Mouse (Mus musculus) spleen, postnatal 10 days (tissue): ENCODE data around the gene Hacd1.
A peak's percentile ranks its signal among the peaks of the same experiment; 100 is the strongest.

Experiments
- DNase-seq, 2 experiments: peaks; one replicate each; pipeline ENCODE4 v3.0.0; 2021 to 2022; ENCODE audit warnings: low spot score in 2 of 2

Gene Hacd1

GRCm38 (mm10) chr2:14055566-14056331 lies at the start of gene Hacd1:
Hacd1 (minus strand) TSS chr2:14056135.
- DNase-seq: peak; percentile 52 to 67

DNA sequence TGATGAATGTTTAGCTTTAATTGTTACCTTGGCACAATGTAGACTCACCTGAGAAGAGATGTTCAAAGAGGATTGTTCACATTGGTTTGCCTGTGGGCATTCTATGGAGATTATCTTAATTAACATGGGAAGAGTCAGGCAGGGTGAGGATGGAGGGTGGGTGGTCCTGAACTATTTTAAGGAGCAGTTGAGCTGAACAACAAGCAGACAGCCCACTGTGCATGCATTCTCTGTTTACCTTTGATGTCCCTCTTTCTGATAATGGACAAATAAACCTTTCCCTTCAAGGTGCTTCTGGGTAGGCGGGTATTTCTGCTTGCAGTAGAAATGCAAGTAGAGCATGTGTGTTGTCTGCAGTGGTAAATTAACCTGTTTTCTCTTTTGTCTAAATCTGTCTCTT lies 48.0 kb upstream of the Hacd1 start:
- no peak for DNase-seq

GRCm38 (mm10) chr2:14102603-14103002 lies 46.7 kb upstream of the Hacd1 start:
- no peak for DNase-seq

DNA sequence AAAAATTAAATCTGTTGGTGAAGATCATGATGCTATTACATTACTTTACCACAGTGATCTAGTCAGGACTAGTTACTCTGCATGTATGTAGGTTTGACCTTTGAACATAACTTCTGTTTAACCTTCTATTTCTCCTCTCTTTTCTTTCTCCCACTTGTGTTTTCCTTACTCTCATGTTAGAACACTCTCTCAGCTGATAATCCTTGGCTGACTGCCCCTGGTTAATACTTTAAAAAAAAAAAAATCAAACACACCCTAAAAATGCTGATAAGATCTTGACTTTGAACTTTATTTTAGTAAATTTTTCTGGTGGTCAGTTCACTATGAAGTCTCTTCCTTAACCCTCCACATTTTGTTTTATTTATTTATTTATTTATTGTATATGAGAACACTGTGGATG lies 44.6 kb upstream of the Hacd1 start:
- no peak for DNase-seq

- peak in 1 of 2 experiments; percentile 46 for DNase-seq
Observed at GRCm38 (mm10) chr2:14078527-14078926, 22.6 kb upstream of the Hacd1 start.

DNA sequence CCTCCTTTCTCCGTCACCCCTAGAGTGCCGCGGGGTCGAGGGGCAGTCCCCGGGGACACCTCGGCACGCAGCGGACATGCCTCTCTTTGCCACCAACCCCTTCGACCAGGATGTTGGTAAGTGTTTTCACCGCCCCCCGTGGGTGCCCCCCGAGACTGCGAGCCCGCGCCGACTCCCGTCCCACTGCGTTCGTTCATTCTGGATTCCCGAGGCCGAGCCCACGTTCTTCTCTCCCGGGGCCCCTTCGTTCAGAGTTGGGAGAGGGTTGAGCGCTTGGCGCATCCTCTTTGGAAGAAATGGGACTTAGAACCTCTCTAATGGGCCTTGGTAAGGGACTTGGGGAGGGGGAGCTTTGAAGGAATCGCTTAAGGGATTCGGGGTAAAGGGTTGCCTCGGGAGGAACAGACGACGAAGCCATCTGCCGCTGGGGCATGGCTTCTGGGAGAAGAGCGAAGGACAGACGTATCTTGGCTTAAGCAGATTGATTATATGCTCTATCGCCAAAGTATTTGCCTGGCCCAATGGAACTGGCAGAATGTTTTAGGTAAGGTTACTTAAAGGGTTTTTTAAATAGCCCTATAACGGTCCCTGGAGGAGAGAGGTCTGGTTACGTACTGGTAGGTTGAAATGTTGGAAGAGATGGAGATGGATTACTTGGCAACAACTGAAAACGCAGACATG lies 18.4 kb upstream of the Hacd1 start:
- DNase-seq: no peak

GRCm38 (mm10) chr2:14073362-14074220 lies 17.7 kb upstream of the Hacd1 start, which contains the start of gene Stam:
Stam (plus strand) TSS chr2:14074098.
- peak; percentile 91 to 93 for DNase-seq

GRCm38 (mm10) chr2:14073008-14073361 lies 17.1 kb upstream of the Hacd1 start:
- peak in 1 of 2 experiments; percentile 20 for DNase-seq

- no peak for DNase-seq
Observed at GRCm38 (mm10) chr2:14070466-14070865, 14.5 kb upstream of the Hacd1 start.

DNA sequence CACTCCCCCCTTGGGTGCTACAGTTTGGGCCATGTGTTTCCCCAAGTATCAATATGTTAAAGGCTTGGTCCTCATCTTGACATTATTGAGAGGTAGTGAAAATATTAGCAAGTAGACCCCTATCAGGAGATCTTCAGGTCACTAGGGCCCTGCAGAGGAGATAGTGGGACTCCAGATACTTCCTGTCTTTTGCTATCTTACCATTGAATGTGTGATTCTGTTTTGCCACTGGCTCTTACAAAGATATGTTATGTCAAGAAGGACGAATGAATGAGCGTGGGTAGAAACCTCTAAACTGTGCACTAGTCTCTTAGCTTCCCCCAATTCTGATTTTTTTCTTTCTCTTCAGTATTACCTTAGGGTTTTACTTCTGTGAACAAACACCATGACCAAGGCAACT lies 13.1 kb upstream of the Hacd1 start:
- no peak for DNase-seq

DNA sequence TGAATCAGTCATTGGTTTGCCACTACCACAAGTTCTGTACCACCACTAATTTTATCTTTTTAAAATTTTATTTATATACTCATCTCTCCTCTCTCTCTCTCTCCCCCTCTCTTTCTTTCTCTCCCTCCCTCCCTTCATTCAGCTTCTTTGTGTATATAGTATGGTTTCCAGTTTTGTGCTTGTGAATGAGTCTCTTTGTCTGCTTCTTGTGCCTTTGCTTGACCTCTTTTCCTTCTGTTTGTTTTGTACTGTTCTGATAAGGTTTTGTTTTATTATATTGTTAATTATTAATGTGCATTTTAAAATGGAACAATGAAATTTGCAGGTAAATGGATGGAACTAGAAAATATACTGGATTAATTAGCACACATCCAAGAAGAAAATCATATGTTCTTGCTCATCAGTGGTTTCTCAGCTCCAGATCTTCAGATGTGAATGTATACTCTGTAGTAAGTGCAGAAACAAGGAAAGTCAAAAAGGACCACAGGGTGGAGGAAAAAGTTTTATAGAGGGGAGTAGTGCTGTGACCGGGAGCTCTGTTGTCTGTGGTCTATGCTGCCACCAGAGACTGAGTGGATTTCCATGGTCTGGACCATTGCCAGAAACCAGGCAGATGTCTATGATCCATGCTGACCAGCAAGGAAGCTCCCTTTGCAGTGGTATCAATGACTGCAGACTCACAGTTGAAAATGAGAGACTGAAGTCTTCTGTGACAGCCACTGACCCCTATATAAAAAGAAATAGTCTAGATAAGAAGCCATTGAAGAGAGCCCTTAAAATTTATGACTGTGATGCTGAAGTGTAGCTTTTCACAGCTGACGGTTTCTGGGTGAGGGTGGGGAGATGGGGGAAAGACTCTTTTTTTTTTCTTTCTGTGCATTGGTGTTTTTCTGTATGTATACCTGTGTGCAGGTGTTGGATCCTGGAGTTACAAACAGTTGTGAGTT lies 10.0 kb upstream of the Hacd1 start:
- no peak for DNase-seq

GRCm38 (mm10) chr2:14055168-14055565 lies 768 bp downstream of the Hacd1 start:
- peak in 1 of 2 experiments; percentile 53 for DNase-seq

DNA sequence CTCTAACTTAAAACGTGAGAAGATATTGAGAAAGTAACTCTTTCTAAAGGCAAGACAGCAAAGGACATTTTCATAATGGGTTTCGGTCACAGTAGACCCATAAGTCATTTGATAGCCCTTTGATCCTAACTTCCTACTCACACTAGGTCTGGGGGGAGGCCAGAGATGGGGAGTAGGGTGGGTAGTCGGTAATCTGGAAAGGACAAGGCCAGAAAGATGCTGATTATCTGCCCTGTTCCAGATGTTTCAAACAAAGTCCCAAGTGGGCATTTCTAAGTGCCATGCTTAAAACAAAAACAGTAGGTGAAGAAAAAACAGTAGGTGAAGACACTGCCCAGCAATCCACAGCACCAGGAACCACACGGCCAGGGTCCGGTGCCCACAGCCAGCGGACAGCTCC lies 1.2 kb downstream of the Hacd1 start:
- no peak for DNase-seq

- no peak for DNase-seq
Observed at GRCm38 (mm10) chr2:14054163-14054562, 1.8 kb downstream of the Hacd1 start.

GRCm38 (mm10) chr2:14053618-14054017 lies 2.3 kb downstream of the Hacd1 start:
- no peak for DNase-seq

- DNase-seq: no peak
Observed at GRCm38 (mm10) chr2:14048808-14049207, 7.1 kb downstream of the Hacd1 start.

GRCm38 (mm10) chr2:14048381-14048780 lies 7.6 kb downstream of the Hacd1 start:
- peak; percentile 18 to 69 for DNase-seq

GRCm38 (mm10) chr2:14043577-14044170 lies 12.3 kb downstream of the Hacd1 start:
- no peak for DNase-seq

- DNase-seq: no peak
Observed at GRCm38 (mm10) chr2:14043011-14043410, 12.9 kb downstream of the Hacd1 start.

GRCm38 (mm10) chr2:14041249-14041648 lies 14.7 kb downstream of the Hacd1 start:
- DNase-seq: no peak

- DNase-seq: no peak
Observed at GRCm38 (mm10) chr2:14019228-14019627, 36.7 kb downstream of the Hacd1 start.
